Mouse (Mus musculus) frontal cortex, postnatal 14 days (tissue): ENCODE results near the gene Pdia6.

Source experiments
- DNase-seq, 2 experiments: peaks; one replicate each; pipeline ENCODE4 v3.0.0; 2022; ENCODE audit warnings: low spot score in 2 of 2

Pdia6 gene

DNA sequence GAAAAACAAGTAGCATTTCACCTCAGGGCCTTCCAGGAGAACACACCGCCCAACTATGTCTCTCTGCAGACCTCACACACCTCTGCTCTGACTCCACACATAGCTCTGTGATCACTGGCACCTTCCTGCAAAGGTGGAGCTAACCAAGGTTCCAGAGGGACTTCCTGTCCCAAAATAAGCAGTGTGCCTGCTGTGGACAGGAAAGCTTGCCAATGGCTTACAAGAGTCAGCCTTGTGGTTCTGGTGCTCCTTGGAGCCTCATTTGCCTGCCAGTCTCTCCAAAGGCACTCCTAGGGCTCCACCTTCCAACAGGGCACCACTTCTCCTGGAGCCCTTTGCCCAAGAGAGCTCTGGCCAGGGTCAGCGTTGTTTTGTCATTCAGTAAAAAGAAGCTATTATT is 1.5 kb upstream of the Pdia6 start:
- no peak for DNase-seq

- DNase-seq: no peak
These were observed 287 bp downstream of the Pdia6 start for GRCm38 (mm10) chr12:17266673-17266990.

- no peak for DNase-seq
These were observed 971 bp downstream of the Pdia6 start for GRCm38 (mm10) chr12:17267316-17267715.

- no peak for DNase-seq
These were observed 4.9 kb downstream of the Pdia6 start for GRCm38 (mm10) chr12:17271272-17271671.

DNA sequence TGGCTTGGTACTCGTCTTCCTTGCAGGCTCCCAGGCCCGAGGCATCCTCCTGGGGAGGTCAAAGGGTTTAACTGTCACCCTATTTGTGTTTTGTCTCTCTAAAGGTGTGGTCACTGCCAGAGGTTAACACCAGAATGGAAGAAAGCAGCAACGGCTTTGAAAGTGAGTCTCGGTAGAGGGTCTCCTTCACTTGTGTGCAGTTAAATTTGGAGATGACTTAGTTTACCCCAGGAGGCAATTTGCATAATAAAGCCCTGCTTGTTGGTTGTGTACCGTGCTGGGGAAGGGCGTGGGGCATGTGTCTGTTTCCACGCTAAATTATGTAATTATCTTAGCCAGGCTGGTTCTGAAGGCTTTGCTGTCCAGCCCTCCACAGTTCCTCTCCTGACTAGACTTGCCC is 7.5 kb downstream of the Pdia6 start:
- DNase-seq: no peak

DNA sequence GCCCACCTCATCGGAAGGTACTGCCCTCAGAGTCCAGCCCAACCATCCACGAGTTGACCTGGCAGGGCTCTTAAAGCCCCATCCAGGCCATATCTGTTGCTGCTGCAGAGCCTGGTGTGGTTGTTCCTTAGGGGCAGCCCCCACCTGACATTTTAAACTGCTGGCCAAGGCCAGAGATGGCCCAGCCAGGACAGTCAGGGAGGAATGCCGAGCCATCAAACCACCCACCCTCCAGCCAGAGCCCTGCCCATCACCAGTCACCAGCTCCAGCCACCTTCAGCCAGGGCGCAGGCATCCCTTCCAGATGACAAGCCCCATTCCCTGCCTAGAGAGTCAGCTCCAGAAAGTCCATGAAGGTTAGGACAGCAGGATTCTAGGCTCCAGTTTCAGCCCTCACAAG is 22.2 kb downstream of the Pdia6 start:
- no peak for DNase-seq

DNA sequence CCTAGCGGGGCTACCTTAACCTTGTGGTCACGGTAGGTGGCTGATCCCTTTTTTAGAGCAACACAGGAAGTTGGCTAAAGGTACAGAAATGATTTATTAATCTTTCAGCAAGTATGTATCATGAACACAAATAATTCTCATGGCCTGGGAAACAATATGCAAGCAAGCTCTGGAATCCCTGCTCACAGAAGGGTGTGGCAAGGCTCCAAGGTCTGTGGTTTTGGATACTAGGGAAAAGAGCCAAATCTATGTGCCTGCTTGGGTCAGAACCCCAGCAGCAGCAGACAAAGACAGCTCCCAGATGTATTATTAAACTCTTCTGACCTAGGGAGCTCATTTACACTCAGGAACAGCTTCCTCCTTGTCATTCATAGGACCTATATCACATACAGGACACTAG is 22.7 kb downstream of the Pdia6 start:
- no peak for DNase-seq

DNA sequence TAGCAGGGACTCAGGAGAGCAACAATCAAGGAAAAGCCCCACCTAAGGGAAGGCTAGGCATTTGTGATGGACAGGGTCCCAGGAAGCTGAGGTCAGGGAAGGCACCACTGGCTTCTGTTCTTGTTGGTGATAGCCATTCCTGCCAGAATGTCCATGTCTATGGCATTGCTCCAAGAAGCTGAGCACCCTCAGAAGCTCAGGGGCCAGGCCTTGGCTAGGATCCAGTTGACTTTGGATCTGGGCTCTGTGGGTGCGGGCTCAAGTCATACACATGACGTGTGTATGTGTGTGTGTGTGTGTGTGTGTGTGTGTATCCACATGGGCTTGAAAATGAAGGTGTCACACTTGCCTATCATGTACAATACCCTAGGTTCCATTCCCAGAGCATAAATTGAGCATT is 23.6 kb downstream of the Pdia6 start:
- no peak for DNase-seq

- DNase-seq: no peak
These were observed 24.2 kb downstream of the Pdia6 start for GRCm38 (mm10) chr12:17290569-17290968.

DNA sequence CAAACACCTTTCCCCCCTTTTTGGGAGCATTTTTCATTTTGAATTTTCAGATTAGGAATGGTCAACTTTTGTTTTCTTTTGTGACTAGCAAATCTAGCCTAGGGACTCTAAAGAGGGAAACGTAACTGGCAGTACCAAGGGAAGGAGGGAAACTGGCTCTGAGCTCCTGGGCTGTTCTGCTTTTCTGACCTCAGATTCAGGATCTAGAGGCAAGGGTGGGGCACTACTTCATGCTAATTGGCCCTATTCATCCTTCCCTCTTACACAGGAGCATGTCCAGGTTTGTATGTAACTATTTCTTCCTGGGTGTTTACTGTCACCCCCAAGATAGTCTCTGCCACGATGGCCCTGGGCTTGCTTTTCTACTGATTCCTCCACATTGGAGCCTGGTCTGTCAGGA is 30.6 kb downstream of the Pdia6 start:
- no peak for DNase-seq

GRCm38 (mm10) chr12:17299902-17300301 is 33.6 kb downstream of the Pdia6 start:
- DNase-seq: no peak

- DNase-seq: no peak
These were observed 39.1 kb downstream of the Pdia6 start for GRCm38 (mm10) chr12:17305445-17305844.

DNA sequence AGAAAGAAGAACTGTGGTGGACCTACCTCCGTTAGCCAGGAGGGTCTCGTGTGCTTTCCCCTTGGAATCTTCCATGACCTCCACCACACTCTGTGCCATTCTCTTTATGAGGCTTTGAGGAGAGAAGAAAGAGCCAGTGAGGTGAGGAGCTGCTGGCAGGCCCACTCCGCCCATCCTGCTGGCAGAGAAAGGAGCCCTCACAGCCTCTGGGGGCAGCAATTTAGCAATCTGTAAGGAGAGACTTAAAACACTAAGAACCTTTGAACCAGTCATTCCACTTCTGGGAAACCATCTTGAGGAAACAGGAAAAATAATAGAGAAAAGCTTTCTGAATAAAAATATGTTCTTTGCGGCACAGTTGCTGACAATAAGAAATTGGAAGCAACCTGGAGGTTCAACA is 41.9 kb downstream of the Pdia6 start:
- no peak for DNase-seq

GRCm38 (mm10) chr12:17310852-17311839 is 44.8 kb downstream of the Pdia6 start:
- DNase-seq: no peak

DNA sequence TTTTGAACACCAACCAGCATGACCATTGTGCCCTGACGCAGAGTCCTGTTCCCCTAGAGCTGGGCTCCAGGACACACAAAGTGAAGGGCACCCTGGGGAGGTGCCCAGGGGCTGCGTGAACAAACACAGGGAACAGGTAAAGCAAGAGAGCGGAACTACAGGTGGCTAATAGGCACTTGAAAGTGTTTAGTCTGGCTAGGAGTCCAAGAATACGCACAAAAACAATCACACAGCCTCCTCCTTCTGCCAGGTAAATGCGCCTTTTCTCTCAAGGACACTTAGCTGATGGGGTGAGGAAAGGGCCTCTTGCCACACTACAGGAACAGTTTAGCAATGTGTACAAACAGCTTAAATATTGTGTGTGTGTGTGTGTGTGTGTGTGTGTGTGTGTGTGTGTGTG is 49.8 kb downstream of the Pdia6 start:
- no peak for DNase-seq

DNA sequence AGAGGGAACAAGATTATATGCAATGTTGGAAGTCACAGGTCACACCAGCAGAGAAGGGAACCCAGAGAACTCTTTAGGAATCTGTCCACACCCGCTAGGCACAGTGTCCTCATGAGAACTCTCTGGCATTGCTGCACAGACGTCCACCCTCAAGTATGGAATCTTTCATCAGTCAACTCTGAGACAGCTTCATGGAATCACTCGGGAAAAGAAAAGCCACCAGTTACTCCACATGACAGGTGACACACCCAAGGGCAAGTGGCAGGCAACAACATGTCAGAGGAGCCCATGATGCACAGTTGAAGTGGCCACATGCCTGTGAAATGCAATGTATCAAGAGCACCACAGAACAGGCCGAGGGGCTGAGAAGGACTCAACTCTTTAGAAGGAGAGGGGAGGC is 51.6 kb downstream of the Pdia6 start:
- no peak for DNase-seq

DNA sequence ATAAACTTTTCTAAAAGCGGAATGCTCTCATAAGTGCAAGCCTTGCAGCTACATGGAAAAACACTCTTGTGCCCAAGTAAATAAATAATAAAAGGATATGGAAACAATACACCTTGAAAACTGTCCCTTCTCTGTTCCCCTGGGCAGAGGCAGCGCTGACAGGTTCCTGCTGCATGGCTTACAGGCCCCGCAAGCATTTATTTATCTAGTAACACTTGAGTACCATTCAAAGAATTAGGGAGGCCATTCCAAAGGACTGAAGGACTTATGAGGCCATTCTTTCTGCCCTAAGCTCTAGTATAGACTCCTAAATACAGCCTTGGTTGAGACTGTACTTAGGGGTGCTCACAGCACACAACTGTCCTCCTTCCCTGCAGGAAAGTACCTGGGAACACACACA is 52.1 kb downstream of the Pdia6 start:
- no peak for DNase-seq

GRCm38 (mm10) chr12:17324549-17325470 is 58.5 kb downstream of the Pdia6 start:
- DNase-seq: peak in 1 of 2 experiments; percentile 13

GRCm38 (mm10) chr12:17329259-17329658 is 62.9 kb downstream of the Pdia6 start, which contains the start of gene Atp6v1c2:
Atp6v1c2 (minus strand) TSS chr12:17329359.
- no peak for DNase-seq

DNA sequence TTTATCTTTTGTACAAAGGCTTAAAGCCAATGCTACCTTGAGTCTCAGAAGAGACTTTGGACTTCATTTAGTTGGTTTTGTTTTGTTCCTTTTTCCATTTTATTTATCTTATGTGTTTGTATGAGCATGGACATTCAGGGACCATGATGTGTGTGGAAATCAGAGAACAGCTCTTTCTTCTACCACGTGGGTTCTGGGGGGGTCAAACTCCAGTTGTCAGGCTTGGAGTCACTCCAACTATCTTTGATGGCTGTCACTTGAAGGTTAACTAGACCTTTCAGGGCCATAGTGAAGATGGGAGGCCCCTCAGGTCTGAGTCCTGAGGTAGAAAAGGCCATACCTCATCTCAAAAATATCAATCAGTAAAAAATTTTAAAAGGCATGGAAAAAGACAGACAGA is 67.1 kb downstream of the Pdia6 start:
- DNase-seq: no peak
